Mouse (Mus musculus): ENCODE measurements at regions not wholly inside any gene's neighbourhood (a gene's known extent, or its start where the extent isn't known, plus 50 kb on each side); places are given as distances from the start of the nearest gene placed in this dataset.

- DNase-seq (ENCODE audit: low spot score in 2 of 2) = no peak
Measured at GRCm38 (mm10) chr7:72501431-72501830, 195.0 kb upstream of the Mctp2 start.

GRCm38 (mm10) chr7:72503756-72504155 lies 197.3 kb upstream of the Mctp2 start:
- DNase-seq (ENCODE audit: low spot score in 2 of 2) = no peak

GRCm38 (mm10) chr7:72504268-72504667 lies 197.9 kb upstream of the Mctp2 start:
- no peak for DNase-seq (ENCODE audit: low spot score in 2 of 2)

GRCm38 (mm10) chr7:72505732-72506460 lies 199.5 kb upstream of the Mctp2 start:
- DNase-seq (ENCODE audit: low spot score in 2 of 2) = no peak

- no peak for DNase-seq (ENCODE audit: low spot score in 2 of 2)
Measured at GRCm38 (mm10) chr7:72507946-72508345, 201.5 kb upstream of the Mctp2 start.

- DNase-seq (ENCODE audit: low spot score in 2 of 2) = no peak
Measured at GRCm38 (mm10) chr7:72510116-72510515, 203.7 kb upstream of the Mctp2 start.

- no peak for DNase-seq (ENCODE audit: low spot score in 2 of 2)
Measured at GRCm38 (mm10) chr7:72513446-72513845, 207.0 kb upstream of the Mctp2 start.

- DNase-seq (ENCODE audit: low spot score in 2 of 2) = no peak
Measured at GRCm38 (mm10) chr7:72514851-72515250, 208.4 kb upstream of the Mctp2 start.

- DNase-seq (ENCODE audit: low spot score in 2 of 2) = no peak
Measured at GRCm38 (mm10) chr7:72518421-72518972, 212.1 kb upstream of the Mctp2 start.

- DNase-seq (ENCODE audit: low spot score in 2 of 2) = no peak
Measured at GRCm38 (mm10) chr7:72519359-72520115, 213.1 kb upstream of the Mctp2 start.

GRCm38 (mm10) chr7:72528873-72529272 lies 222.5 kb upstream of the Mctp2 start:
- DNase-seq (ENCODE audit: low spot score in 2 of 2) = no peak

GRCm38 (mm10) chr7:72538288-72538687 lies 231.9 kb upstream of the Mctp2 start:
- DNase-seq (ENCODE audit: low spot score in 2 of 2) = no peak

- DNase-seq (ENCODE audit: low spot score in 2 of 2) = no peak
Measured at GRCm38 (mm10) chr7:72539915-72540314, 233.5 kb upstream of the Mctp2 start.

- DNase-seq (ENCODE audit: low spot score in 2 of 2) = no peak
Measured at GRCm38 (mm10) chr7:72541521-72542478, 235.4 kb upstream of the Mctp2 start.

- no peak for DNase-seq (ENCODE audit: low spot score in 2 of 2)
Measured at GRCm38 (mm10) chr7:72543501-72543900, 237.1 kb upstream of the Mctp2 start.

GRCm38 (mm10) chr7:72543946-72544345 lies 237.5 kb upstream of the Mctp2 start:
- DNase-seq (ENCODE audit: low spot score in 2 of 2) = no peak

- no peak for DNase-seq (ENCODE audit: low spot score in 2 of 2)
Measured at GRCm38 (mm10) chr7:72567378-72567777, 261.0 kb upstream of the Mctp2 start.

- no peak for DNase-seq (ENCODE audit: low spot score in 2 of 2)
Measured at GRCm38 (mm10) chr7:72569177-72569576, 262.8 kb upstream of the Mctp2 start.

GRCm38 (mm10) chr7:72574316-72574715 lies 267.9 kb upstream of the Mctp2 start:
- no peak for DNase-seq (ENCODE audit: low spot score in 2 of 2)

GRCm38 (mm10) chr7:72584427-72584826 lies 278.0 kb upstream of the Mctp2 start:
- no peak for DNase-seq (ENCODE audit: low spot score in 2 of 2)

GRCm38 (mm10) chr7:72589241-72589668 lies 282.8 kb upstream of the Mctp2 start:
- no peak for DNase-seq (ENCODE audit: low spot score in 2 of 2)

Measured in natural killer cell, adult 2 months (primary cell).